Mouse (Mus musculus) stomach, postnatal 0 days (tissue): ENCODE results near the gene Ttyh2. TPM values are rescaled to one million over a fixed set of nuclear protein-coding genes. Genes with fewer than 3 reads are reported as not detected.

Experiments used
- ATAC-seq: fragments of 200-750 bp; cut with Nextera tagmentation; 2 replicates; pipeline ENCODE4 v1.8.0; 2017; ENCODE audit not compliant: low FRiP score, low TSS enrichment
- DNase-seq: peaks from one replicate; pipeline ENCODE4 v3.0.0-alpha.2; 2016; ENCODE audit warnings: low spot score
- H3K27ac ChIP-seq: fragments of 300-500 bp; sonication (generic); replicated peaks from 2 replicates; pipeline ENCODE4 v1.5.1; 2014; ENCODE audit warnings: mild to moderate bottlenecking, control low read depth
- H3K27me3 ChIP-seq: fragments of 300-500 bp; sonication (generic); 2 replicates; pipeline ENCODE4 v1.6.1; 2014; ENCODE audit warnings: low read length; ENCODE audit not compliant: control insufficient read depth, insufficient read depth
- H3K36me3 ChIP-seq: fragments of 300-500 bp; sonication (generic); 2 replicates; pipeline ENCODE4 v1.6.1; 2014; ENCODE audit warnings: low read length, mixed read lengths; ENCODE audit not compliant: control insufficient read depth, insufficient read depth
- H3K4me1 ChIP-seq: fragments of 300-500 bp; sonication (generic); replicated peaks from 2 replicates; pipeline ENCODE4 v1.6.1; 2014; ENCODE audit warnings: antibody characterized with exemption; ENCODE audit not compliant: control insufficient read depth, insufficient read depth
- H3K4me2 ChIP-seq: fragments of 300-500 bp; sonication (generic); replicated peaks from 2 replicates; pipeline ENCODE4 v1.6.1; 2014; ENCODE audit warnings: low read depth, mild to moderate bottlenecking, control low read depth, moderate library complexity
- H3K4me3 ChIP-seq: fragments of 300-500 bp; sonication (generic); 2 replicates; pipeline ENCODE4 v1.5.1; 2014; ENCODE audit warnings: low read depth, low read length, control low read depth
- H3K9ac ChIP-seq: fragments of 300-500 bp; sonication (generic); 2 replicates; pipeline ENCODE4 v1.6.1; 2014; ENCODE audit warnings: mild to moderate bottlenecking, low read length, control low read depth, mixed read lengths
- H3K9me3 ChIP-seq: fragments of 300-500 bp; sonication (generic); 2 replicates; pipeline ENCODE4 v1.6.1; 2016; ENCODE audit warnings: low read length; ENCODE audit not compliant: control insufficient read depth
- CTCF ChIP-seq: IDR thresholded peaks from 2 replicates; pipeline ENCODE4 v1.5.1; 2016; ENCODE audit warnings: antibody characterized with exemption, low read depth, mild to moderate bottlenecking, moderate library complexity
- EP300 ChIP-seq: optimal IDR thresholded peaks from 2 replicates; pipeline ENCODE3; 2016; ENCODE audit warnings: antibody characterized with exemption
- WGBS: fragments of 180-500 bp; shearing (Covaris S2); extraction: QIAGEN DNeasy Blood & Tissue Kit; methylation state at CpG from one replicate; pipeline ENCODE4 v1.1.7; 2014; 5-methylcytosine and 5-hydroxymethylcytosine counted together
- polyA plus RNA-seq: library from polyadenylated mRNA; unstranded; fragments of >200 nt; fragmentation: Nextera tagmentation; extraction: Ambion mirVana; gene quantifications from 2 replicates; pipeline ENCODE4 v1.2.1, GENCODE M21; 2015

Ttyh2 gene
- polyA plus RNA-seq, 1 experiment from 2014 or later: 12.5 TPM

DNA sequence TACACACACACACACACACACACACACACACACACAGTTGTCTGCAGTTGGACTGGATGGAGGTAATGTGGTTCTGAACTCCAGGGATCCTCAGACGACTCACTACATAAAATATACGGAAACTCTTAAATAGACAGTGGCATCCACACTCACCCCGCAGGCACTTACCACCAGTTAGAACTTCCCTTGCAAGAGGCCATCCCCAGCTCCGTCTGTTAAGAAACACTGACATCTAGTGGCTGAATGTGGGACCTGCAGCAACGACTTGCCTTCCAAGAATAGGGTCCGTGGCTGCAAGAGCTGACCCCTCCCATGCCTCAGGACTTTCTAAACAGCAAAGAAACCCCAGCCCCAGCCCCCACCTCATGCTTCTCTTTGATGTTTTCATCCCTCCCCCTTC is 38.9 kb upstream of the Ttyh2 start:
- 0 out of 2 replicates have a peak, but pooled peaks have one; percentile 45 for ATAC-seq
- Histone ChIP-seq H3K4me2 (no peak overlapping the region), H3K36me3 (no peaks in the 10 kb centered on the region), H3K4me3 (no peak overlapping the region), H3K9ac (no peak overlapping the region), H3K4me1 (no peaks in the 10 kb centered on the region), H3K27me3 (no peaks in the 10 kb centered on the region), H3K27ac (no peak overlapping the region), H3K9me3 (no peaks in the 10 kb centered on the region)
- TF ChIP-seq EP300 (no peak), CTCF (peak; percentile 97)
- WGBS: 0% methylated on average over 6 of the region's 6 CpGs
- peak; percentile 80 for DNase-seq

DNA sequence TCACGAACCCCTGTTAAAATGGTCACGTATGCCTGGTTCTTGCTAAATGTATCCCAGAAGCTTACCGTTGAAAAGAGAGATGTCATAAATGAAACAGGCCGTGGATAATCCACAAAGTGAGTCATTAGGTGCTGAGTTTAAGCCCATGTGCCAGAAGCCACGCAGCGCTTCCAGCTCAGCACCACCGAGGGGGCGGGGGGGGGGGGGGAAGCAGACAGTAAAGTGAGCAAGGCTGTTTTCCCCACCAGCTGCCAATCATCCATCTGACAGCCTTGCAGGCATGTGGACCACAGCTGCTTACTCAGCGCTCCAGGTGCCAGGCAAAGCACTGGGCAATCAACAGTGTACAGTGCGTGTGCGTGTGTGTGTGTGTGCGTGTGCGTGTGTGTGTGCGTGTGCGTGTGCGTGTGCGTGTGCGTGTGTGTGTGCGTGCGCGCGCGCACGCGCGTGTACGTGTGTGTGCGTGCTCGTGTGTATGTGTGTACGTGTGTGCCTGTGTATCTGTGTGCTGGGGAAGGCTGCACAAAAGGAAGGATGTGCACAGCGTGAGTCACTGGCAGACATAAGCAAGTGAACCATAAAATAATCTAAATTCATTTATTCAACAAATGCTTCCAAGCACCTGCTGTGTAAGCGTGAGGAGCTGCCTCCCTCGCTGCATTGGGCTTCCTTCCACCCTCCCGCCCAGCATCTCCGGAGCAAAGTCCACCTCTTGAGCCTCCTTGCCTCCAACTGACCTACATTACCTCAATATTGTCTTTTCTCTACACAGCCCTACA is 38.3 kb upstream of the Ttyh2 start:
- no peaks in the 10 kb centered on the region for H3K36me3 ChIP-seq
- H3K27ac ChIP-seq: no peak overlapping the region
- H3K4me2 ChIP-seq: no peak overlapping the region
- DNase-seq (no peak), ATAC-seq (no peak)
- no peaks in the 10 kb centered on the region for H3K4me1 ChIP-seq
- no peaks in the 10 kb centered on the region for H3K9me3 ChIP-seq
- no peak overlapping the region for H3K9ac ChIP-seq
- H3K4me3 ChIP-seq: no peak overlapping the region
- TF ChIP-seq EP300: no peak
- TF ChIP-seq CTCF: no peak
- H3K27me3 ChIP-seq: no peaks in the 10 kb centered on the region
- 49% methylated on average over 35 of the region's 35 CpGs for WGBS

DNA sequence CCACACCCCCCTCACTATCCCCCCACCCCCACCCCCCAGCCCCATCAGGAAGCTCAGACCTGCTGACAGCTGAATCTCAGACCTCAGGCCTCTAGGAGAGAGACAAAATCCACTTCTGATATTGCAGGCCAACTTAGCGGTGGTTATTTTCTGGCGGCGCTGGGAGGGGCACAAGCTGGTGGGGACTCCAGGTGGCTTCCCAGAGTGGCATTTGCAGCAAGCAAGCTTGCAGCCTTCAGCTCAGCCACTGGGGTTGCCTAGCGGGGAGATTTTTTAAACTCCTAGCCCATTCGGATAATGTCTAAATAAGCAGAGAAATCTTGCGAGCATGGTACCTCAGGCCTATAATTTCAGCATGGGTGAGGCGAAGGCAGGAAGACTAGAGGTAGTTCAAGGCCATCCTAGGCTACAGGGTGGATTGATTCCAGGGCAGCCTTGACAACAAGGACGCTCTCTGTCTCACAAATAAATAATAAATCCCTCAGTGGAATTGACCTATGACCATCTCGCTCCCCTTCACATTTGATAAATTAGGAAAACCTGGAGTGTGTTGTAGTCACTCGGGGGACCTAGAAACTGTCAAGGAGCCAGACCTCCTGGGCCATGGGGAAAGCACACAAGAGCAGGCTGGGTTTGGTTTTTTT is 36.5 kb upstream of the Ttyh2 start:
- no peak for TF ChIP-seq CTCF
- no peak for TF ChIP-seq EP300
- no peaks in the 10 kb centered on the region for H3K27me3 ChIP-seq
- H3K9ac ChIP-seq: no peak overlapping the region
- H3K4me1 ChIP-seq: no peaks in the 10 kb centered on the region
- no peak overlapping the region for H3K27ac ChIP-seq
- H3K9me3 ChIP-seq: no peaks in the 10 kb centered on the region
- no peak for DNase-seq
- WGBS: 76% methylated on average over 10 of the region's 10 CpGs
- no peak overlapping the region for H3K4me3 ChIP-seq
- H3K36me3 ChIP-seq: no peaks in the 10 kb centered on the region
- no peak overlapping the region for H3K4me2 ChIP-seq
- no peak for ATAC-seq

DNA sequence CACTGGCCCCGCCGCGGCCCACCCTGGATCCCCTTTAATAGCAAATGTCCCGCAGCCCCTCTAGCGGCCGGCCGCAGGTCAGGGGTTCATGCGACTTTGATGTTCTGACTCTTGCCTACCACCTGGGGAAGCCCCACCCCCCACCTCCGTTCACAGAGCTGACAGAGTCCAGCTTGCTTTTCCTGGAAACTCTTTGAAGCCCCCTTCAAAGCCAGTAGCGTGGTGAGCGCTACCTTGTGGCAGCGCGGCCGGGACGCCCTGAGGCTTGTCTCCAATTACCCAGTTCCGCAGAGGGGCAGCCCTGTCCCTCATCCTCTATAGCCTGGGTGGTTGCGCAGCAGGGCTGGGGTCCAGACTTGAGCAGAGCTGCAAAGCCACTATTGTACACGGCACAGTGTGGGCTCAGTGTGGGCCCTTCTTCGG is 35.5 kb upstream of the Ttyh2 start:
- Histone ChIP-seq H3K9ac (no peak overlapping the region), H3K36me3 (no peaks in the 10 kb centered on the region), H3K9me3 (no peaks in the 10 kb centered on the region), H3K4me3 (no peak overlapping the region), H3K4me1 (no peaks in the 10 kb centered on the region), H3K27ac (no peak overlapping the region), H3K4me2 (no peak overlapping the region), H3K27me3 (no peaks in the 10 kb centered on the region)
- WGBS: 14% methylated on average over 19 of the region's 19 CpGs
- TF ChIP-seq CTCF: no peak
- TF ChIP-seq EP300: no peak
- DNase-seq (no peak), ATAC-seq (no peak)

DNA sequence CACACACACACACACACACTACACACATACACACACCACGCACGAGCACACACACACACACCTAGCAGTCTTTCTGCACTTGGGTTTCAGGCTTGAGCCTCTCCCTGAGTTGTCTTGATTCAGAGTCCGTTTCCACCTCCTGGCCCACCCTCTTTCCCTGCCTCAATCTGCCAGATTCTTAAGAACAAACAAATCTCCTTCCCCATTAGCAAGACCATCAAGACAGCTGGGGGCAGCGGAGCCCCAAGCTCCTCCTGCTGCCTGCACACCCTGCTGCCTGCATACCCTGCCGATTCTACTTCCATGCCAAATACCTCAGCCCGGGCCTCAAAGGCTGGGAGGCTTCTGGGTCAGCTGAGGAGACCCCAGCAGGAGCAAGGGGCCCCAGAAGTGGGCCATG is 34.6 kb upstream of the Ttyh2 start:
- Histone ChIP-seq H3K4me1 (no peaks in the 10 kb centered on the region), H3K27ac (no peak overlapping the region), H3K9me3 (no peaks in the 10 kb centered on the region), H3K9ac (no peak overlapping the region), H3K4me2 (no peak overlapping the region), H3K36me3 (no peaks in the 10 kb centered on the region), H3K27me3 (no peaks in the 10 kb centered on the region), H3K4me3 (no peak overlapping the region)
- TF ChIP-seq CTCF (no peak), EP300 (no peak)
- WGBS: 32% methylated on average over 6 of the region's 6 CpGs
- no peak for DNase-seq
- ATAC-seq: no peak

DNA sequence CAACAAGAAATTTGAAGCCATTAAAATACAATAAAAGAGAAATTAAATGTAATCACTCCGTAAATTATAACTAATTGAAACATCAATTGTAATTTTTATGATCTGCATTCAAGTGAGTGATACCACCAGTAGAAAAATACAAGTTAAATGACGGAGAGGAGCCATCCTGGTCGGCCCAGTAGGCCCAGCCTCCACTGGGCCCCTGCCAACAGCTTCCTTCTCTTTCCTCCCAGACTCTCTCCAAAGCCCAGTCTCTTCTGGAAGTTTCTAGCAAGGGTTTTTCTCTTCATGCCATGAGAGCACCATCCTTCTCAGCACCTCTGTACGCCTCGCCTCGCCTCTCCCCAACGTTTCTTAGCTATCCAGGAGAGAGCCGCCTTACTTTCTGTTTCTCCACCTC is 34.1 kb upstream of the Ttyh2 start:
- Histone ChIP-seq H3K4me1 (no peaks in the 10 kb centered on the region), H3K9me3 (no peaks in the 10 kb centered on the region), H3K27ac (no peak overlapping the region), H3K4me2 (no peak overlapping the region), H3K4me3 (no peak overlapping the region), H3K9ac (no peak overlapping the region), H3K27me3 (no peaks in the 10 kb centered on the region), H3K36me3 (no peaks in the 10 kb centered on the region)
- DNase-seq: no peak
- WGBS: 75% methylated on average over 8 of the region's 8 CpGs
- no peak for ATAC-seq
- TF ChIP-seq EP300 (no peak), CTCF (no peak)
